ENCODE assay signal across 23 mouse cellular contexts in the genomic region with DNA sequence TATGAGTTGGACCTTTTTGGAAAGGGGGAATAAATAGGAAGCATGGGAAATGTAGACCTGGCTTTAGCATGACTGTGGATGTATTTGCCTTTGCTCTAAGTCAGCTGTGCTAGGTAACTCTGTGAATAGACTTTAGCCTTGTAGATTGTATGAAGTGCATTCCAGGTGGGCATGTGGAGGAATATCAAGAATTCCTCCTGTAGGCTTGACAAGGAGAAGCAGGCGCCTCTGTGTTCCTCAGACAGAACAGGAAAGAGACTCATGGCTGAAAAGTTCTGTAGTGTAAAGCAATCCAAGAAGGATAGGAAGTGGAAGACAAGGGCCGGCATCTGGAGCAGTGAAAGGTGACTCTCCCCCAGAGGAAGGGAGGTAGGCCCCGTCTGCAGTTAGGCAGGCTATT. TPM values are rescaled to one million over a fixed set of nuclear protein-coding genes. Genes with fewer than 3 reads are reported as not detected.
"Had no signal": no experiment of that assay in that cellular context is flagged by ENCODE, and none has a peak within 500 bp of the region (broad histone marks: within the 10 kb centered on the region; RNA-seq: fewer than 3 reads in every experiment).

No protein-coding gene starts in this region.

- DNase-seq: kidney, adult 2 months; kidney, postnatal 10 days; kidney, postnatal 36 days; layer of hippocampus, postnatal 36 days; liver, postnatal 0 days; retina, postnatal 1 day; right cerebral cortex, postnatal 25 days; spleen, adult 18-20 months; thymus, postnatal 25 days had no signal

- H3K27ac ChIP-seq: left cerebral cortex, adult 2 months; limb, embryonic 15.5 days; liver, embryonic 14.5 days; lung, embryonic 15.5 days; macrophage; midbrain, embryonic 10.5 days; midbrain, embryonic 13.5 days; neural tube, embryonic 13.5 days; stomach, embryonic 15.5 days had no signal

- H3K9ac ChIP-seq: limb, embryonic 15.5 days; liver, embryonic 14.5 days; liver, postnatal 0 days; lung, embryonic 15.5 days; midbrain, embryonic 13.5 days; neural tube, embryonic 13.5 days; stomach, embryonic 15.5 days had no signal

- H3K4me3 ChIP-seq: left cerebral cortex, adult 2 months; limb, embryonic 15.5 days; lung, embryonic 15.5 days; midbrain, embryonic 10.5 days; midbrain, embryonic 13.5 days; myocyte; neural tube, embryonic 13.5 days; stomach, embryonic 15.5 days had no signal

- H3K27me3 ChIP-seq: limb, embryonic 15.5 days; lung, embryonic 15.5 days; midbrain, embryonic 13.5 days; neural tube, embryonic 13.5 days; stomach, embryonic 15.5 days had no signal

- ATAC-seq: inflammation-experienced regulatory T-cells, adult 6 months; intestine, embryonic 16.5 days; liver, postnatal 0 days; midbrain, embryonic 13.5 days; midbrain, embryonic 16.5 days had no signal

- H3K4me1 ChIP-seq: lung, embryonic 15.5 days; midbrain, embryonic 10.5 days; midbrain, embryonic 13.5 days; neural tube, embryonic 13.5 days; stomach, embryonic 15.5 days had no signal

- H3K9me3 ChIP-seq: limb, embryonic 15.5 days; lung, embryonic 15.5 days; midbrain, embryonic 10.5 days; midbrain, embryonic 13.5 days; neural tube, embryonic 13.5 days; stomach, embryonic 15.5 days had no signal

- H3K4me2 ChIP-seq: limb, embryonic 15.5 days; liver, embryonic 11.5 days; lung, embryonic 15.5 days; midbrain, embryonic 13.5 days; neural tube, embryonic 13.5 days; stomach, embryonic 15.5 days had no signal

RNA-seq across cellular contexts. Expression of a gene that starts 58.6 kb away (rescaled TPM):
- polyA plus RNA-seq: inflammation-experienced regulatory T-cells, adult 6 months; kidney, adult 2 months; midbrain, embryonic 16.5 days had no signal
